Mouse (Mus musculus) spleen, adult 12 weeks (tissue): ENCODE results near the gene Ampd2.

ENCODE experiments used
- DNase-seq: peaks from one replicate; pipeline ENCODE4 v3.0.0; 2022; ENCODE audit warnings: low spot score

The Ampd2 gene

DNA sequence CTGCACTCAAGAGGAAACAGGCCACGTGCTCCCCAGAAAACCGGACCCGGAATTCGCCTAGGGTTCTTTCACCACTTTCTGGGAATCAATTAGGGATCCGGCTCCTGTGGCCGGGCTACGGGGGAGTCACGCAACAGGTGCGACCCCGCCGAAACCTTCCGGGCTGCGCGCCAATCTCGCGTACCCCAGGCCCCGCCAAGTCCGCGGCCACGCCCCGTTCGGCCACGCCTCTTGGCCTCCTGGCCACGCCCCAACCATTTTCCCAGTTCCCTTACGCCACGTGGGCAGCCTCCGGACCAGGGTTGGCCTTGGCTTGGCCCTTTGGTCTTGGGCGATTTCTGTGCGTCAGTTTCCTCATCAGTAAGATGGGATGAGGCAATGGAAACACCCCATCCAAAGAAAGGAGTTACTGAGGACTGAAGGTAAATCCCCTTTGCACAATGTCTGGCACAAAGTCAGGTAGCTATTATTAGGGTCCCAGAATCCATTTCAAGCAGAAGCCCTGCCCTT lies at the start of gene Ampd2:
TSS of gene Ampd2 (minus strand) at position 182 of the 510 bp plus-strand sequence.
- DNase-seq = peak; percentile 61

DNA sequence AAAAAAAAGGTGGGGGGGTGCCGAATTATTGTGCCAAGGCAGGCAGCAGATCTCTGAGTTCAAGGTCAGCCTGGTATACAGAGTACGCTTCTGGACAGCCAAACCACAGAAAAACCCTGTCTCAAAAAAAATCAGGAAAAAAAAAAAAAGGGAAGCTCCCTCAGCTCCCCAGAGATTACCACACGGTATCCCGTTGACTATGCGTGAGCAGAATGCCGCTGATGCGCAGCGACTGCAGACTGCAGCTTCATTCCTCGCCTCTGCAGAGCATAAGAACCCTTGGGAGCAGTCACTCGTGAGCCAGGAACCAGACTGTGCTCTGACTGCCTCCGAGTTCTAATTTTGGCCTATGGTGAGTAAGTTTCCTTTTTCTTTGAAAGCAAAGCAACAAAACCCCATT lies 48.2 kb upstream of the Ampd2 start:
- no peak for DNase-seq

DNA sequence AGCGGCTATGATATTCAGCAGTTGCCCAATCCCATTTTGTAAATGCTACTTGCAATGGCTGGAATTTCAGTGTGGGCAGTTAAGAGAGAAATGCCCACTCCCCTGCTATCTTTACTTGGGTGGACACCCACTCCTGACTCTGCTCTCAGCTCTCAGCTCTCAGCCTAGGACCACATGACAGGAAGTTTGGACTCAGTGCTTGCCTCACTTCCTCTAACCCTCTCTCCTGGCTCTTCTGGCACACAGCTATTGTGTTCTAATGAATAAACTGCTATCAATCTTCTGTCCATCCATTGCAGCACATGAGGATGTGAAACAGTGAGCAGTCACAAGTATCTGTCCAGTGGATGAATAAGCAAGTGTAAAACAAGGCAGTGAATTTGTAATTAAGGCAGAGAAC lies 46.0 kb upstream of the Ampd2 start:
- DNase-seq = no peak

- no peak for DNase-seq
These were observed 45.4 kb upstream of the Ampd2 start for GRCm38 (mm10) chr3:108131821-108132220.

DNA sequence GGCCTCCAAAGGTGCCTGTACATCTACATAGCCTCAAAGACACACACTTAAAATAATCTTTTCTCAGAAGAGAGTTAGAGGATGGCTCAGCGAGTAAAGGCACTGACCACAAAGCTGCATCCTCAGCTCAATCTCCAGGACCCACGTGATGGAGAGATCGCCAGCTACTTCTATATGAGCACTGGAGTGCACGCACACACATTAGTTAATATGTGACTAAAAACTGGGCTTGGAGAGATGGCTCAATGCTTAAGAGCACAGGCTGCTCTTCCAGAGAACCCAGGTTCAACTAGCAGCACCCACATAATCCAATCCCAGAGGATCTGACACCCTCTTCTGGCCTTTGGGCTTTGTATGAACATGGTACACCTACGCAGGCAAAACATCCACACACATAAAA lies 44.8 kb upstream of the Ampd2 start:
- no peak for DNase-seq

- DNase-seq = no peak
These were observed 43.4 kb upstream of the Ampd2 start for GRCm38 (mm10) chr3:108129804-108130203.

- DNase-seq = no peak
These were observed 42.9 kb upstream of the Ampd2 start for GRCm38 (mm10) chr3:108129367-108129766.

- DNase-seq = no peak
These were observed 42.1 kb upstream of the Ampd2 start for GRCm38 (mm10) chr3:108128520-108128919.

DNA sequence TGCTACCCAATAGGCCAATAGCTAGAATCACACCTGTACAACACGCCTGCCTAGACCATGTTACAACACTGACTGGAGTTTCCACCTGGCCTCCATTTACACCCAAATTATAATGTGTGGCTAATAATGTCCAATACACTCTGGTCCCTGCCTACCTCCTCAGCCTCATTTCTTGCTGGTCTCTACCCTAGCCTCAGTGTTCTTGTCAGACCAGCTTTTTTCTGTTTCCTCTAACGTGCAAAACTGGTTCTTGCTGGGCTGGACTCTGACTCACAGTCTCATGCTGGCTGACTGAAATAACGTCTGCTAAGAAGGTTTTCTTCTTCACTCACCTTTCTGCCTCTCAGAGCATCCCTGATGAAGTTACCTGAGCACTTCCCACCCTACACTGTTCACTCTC lies 39.9 kb upstream of the Ampd2 start:
- DNase-seq = no peak

GRCm38 (mm10) chr3:108124131-108124530 lies 37.7 kb upstream of the Ampd2 start:
- DNase-seq = no peak

GRCm38 (mm10) chr3:108123242-108123641 lies 36.8 kb upstream of the Ampd2 start:
- no peak for DNase-seq

DNA sequence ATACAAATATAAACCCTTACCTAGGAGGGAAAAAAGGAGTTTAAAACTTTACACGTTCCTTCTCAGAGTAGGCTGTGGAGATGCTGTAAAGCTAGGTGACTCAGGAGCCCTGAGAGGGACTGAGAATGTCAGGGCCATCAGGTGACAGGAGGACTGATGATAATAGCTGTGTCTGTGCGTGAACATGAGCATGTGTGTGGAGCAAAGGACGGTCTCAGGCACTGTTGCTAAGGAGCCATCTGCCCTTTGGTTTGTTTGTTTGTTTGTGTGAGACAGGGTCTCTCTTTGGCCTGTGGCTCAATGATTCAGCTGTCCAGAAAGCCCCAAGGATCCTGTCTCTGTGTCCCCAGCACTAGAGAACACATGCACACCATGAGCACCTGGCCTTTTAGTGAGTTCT lies 34.6 kb upstream of the Ampd2 start:
- no peak for DNase-seq

DNA sequence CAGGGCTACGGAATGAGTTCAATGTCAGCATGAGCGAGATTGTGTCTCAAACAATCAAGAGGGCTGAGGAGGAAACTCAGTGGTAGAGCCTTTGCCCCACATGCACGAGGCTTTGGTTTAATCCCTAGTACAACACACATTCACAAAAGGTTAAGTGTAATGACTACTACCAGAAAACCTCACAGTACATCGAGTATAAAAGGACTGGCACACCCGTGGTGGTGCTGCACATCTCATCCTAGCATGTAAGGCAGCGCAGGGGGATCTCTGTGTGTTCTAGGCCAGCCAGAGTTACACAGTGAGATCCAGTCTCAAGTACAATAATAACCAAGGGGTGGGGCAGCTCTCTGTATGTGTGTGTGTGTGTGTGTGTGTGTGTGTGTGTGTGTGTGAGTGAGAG lies 31.0 kb upstream of the Ampd2 start:
- no peak for DNase-seq

GRCm38 (mm10) chr3:108113591-108114289 lies 27.3 kb upstream of the Ampd2 start:
- DNase-seq = no peak

GRCm38 (mm10) chr3:108112666-108113065 lies 26.2 kb upstream of the Ampd2 start:
- no peak for DNase-seq

DNA sequence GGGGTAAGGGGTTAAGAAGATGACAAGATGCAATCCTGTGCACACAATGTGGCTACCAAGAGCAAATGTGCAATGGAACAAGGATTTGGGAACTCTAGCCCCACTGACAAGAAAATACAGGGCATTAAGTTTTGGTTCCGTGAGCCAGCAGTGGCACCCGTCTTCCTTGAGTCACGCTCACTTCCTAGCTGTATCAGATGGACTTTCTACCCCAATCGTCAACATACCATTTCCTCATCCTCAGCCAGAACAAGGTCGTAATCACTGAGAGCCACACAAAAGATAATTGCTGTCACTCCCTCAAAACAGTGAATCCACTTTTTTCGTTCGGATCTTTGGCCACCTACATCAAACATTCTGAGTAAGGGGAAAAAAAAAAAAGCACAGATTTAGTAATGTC lies 25.8 kb upstream of the Ampd2 start:
- no peak for DNase-seq

DNA sequence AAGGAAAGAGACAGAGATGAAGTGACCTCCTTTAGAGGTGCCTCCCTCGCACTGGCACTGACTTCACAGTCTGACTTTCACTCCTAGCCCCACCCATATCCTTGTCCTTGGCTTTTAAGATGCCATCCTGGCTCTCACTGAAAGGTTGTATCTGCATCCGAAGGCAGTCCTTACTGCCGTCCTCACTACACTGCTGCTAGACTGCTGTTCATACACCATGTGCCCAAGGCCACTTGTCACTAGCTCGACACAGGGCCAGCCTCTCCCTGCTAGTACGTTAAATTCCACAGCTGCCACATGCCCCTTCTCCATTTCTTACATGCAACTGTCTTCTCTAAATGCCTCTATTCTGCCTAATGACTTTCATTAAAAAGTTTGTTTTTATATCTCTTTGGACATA lies 24.9 kb upstream of the Ampd2 start:
- DNase-seq = no peak

- DNase-seq = no peak
These were observed 18.8 kb upstream of the Ampd2 start for GRCm38 (mm10) chr3:108105281-108105680.

DNA sequence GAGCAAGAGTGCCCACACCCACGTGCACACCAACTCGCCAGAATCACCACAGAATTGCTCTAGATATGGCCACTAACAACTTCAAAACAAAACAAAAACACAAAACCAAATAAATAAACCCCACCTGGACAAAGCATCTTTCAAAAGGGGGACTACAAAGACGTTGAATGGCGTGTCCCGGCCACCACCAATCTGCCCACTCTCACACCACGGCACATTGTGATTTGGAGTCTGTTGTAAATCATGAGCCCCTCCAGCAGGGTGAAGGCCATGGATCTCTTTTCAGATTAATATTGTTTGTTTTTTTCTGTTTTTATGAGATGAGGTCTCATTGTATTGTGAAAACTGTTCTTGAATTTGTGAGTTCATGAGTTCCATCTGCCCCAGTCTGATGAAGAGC lies 15.6 kb upstream of the Ampd2 start:
- no peak for DNase-seq

- no peak for DNase-seq
These were observed 15.1 kb upstream of the Ampd2 start for GRCm38 (mm10) chr3:108101594-108101993.

- no peak for DNase-seq
These were observed 11.9 kb upstream of the Ampd2 start for GRCm38 (mm10) chr3:108098316-108098715.

DNA sequence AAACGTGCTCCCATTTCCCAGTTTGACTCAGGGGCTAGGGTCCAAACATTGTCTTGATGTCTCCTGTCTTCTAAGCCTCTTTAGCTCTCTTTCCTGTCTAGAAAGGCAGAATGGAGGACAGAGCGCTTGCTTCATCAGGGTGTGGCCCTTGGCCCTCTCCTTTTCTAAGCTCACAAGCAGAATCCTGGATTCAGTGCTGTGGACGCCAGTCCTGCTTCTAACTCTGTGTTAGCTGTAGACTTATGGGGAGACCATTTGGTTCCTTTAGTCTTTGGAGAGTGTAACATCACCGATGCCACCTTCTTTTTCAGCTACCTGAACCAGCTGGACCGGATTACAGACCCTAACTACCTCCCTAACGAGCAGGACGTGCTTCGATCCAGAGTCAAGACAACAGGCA lies 11.2 kb upstream of the Ampd2 start:
- DNase-seq = no peak

- no peak for DNase-seq
These were observed 10.3 kb upstream of the Ampd2 start for GRCm38 (mm10) chr3:108096726-108097125.

DNA sequence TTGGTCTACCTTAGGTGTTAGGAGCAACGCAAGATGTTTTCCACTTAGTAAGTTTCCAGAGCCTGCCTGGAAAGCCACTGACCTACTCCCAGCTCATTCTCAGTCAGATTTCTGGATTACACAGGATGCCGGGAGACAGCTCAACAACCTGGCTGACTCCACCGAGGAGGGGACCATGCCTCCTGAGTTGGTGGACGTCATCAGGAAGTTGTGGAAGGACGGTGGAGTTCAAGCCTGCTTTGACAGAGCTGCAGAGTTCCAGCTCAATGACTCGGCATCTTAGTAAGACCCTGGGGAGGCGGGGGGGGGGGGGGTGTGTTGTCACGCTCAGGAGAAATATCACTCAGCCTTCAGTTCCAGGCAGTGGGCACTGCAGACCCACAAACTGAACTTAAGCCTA lies 9.8 kb upstream of the Ampd2 start:
- DNase-seq = no peak
